In genomic region chr16:22428853-22429341, GRCm38 (mm10) we compare ENCODE assay signal across 9 mouse cellular contexts. TPM values are rescaled to one million over a fixed set of nuclear protein-coding genes. Genes with fewer than 3 reads are reported as not detected.
DNase-seq lines count a peak whose midpoint lies in the region; ATAC-seq and TF ChIP-seq lines count a peak whose summit lies in the region.
"Had no signal": no experiment of that assay in that cellular context is flagged by ENCODE, and none has a peak within 500 bp of the region (broad histone marks: within the 10 kb centered on the region; RNA-seq: fewer than 3 reads in every experiment).

No protein-coding gene starts in this region.

- no peak for TF ChIP-seq EP300 in stomach, postnatal 0 days (optimal IDR thresholded peaks at IDR 0.05)

- H3K9ac ChIP-seq in heart, embryonic 12.5 days: peak overlapping the region; percentile 40; the same call in 1 of the 2 replicates
- H3K9ac ChIP-seq in kidney, embryonic 15.5 days: 0 out of 2 replicates have a peak overlapping the region, but pooled peaks have one; percentile 14
- no peak overlapping the region; the same call in 1 of the 2 replicates for H3K9ac ChIP-seq in limb, embryonic 11.5 days (ENCODE audit: low read length)
- H3K9ac ChIP-seq in midbrain, embryonic 12.5 days (replicated peaks): no peak overlapping the region
- no peak overlapping the region; the same call in 1 of the 2 replicates for H3K9ac ChIP-seq in stomach, postnatal 0 days (ENCODE audit: low read length)

- peaks cover 11% of the 10 kb centered on the region for H3K36me3 ChIP-seq in heart, embryonic 12.5 days
- peaks cover 19% of the 10 kb centered on the region for H3K36me3 ChIP-seq in kidney, embryonic 15.5 days
- H3K36me3 ChIP-seq in limb, embryonic 11.5 days (ENCODE audit: control insufficient read depth, insufficient read depth, low read length): peaks cover 2% of the 10 kb centered on the region; the same call in 1 of the 2 replicates
- H3K36me3 ChIP-seq in midbrain, embryonic 12.5 days: no peaks in the 10 kb centered on the region
- H3K36me3 ChIP-seq in stomach, postnatal 0 days (ENCODE audit: control insufficient read depth, insufficient read depth, low read length): no peaks in the 10 kb centered on the region

- H3K4me1 ChIP-seq in heart, embryonic 12.5 days (replicated peaks): peaks cover 37% of the 10 kb centered on the region
- peaks cover 38% of the 10 kb centered on the region for H3K4me1 ChIP-seq in kidney, embryonic 15.5 days
- peaks cover 10% of the 10 kb centered on the region for H3K4me1 ChIP-seq in limb, embryonic 11.5 days (ENCODE audit: control insufficient read depth, insufficient read depth, low read length)
- H3K4me1 ChIP-seq in midbrain, embryonic 12.5 days: peaks cover 36% of the 10 kb centered on the region
- H3K4me1 ChIP-seq in stomach, postnatal 0 days (replicated peaks; ENCODE audit: control insufficient read depth, insufficient read depth): no peaks in the 10 kb centered on the region; the same call in 1 of the 2 replicates

- peak overlapping the region; percentile 70 for H3K27ac ChIP-seq in heart, embryonic 12.5 days (ENCODE audit: poor library complexity, severe bottlenecking)
- H3K27ac ChIP-seq in kidney, embryonic 15.5 days: peak overlapping the region; percentile 83
- H3K27ac ChIP-seq in limb, embryonic 11.5 days (replicated peaks; ENCODE audit: low read depth, low read length): peak overlapping the region; percentile 43
- 0 out of 2 replicates have a peak overlapping the region, but pooled peaks have one; percentile 46 for H3K27ac ChIP-seq in midbrain, embryonic 12.5 days (replicated peaks)
- H3K27ac ChIP-seq in stomach, postnatal 0 days (replicated peaks): peak overlapping the region; percentile 67

- no peaks in the 10 kb centered on the region for H3K27me3 ChIP-seq in heart, embryonic 12.5 days (replicated peaks)
- no peaks in the 10 kb centered on the region for H3K27me3 ChIP-seq in kidney, embryonic 15.5 days
- H3K27me3 ChIP-seq in limb, embryonic 11.5 days (ENCODE audit: control insufficient read depth, insufficient read depth, low read length): no peaks in the 10 kb centered on the region
- H3K27me3 ChIP-seq in midbrain, embryonic 12.5 days: peaks cover 57% of the 10 kb centered on the region
- H3K27me3 ChIP-seq in stomach, postnatal 0 days (ENCODE audit: control insufficient read depth, insufficient read depth, low read length): no peaks in the 10 kb centered on the region

- peak; percentile 67 for TF ChIP-seq CTCF in stomach, postnatal 0 days (IDR thresholded peaks at IDR 0.05; ENCODE audit: low read depth)

- peak overlapping the region; percentile 16 for H3K4me3 ChIP-seq in heart, embryonic 12.5 days
- peak overlapping the region; percentile 13 for H3K4me3 ChIP-seq in kidney, embryonic 15.5 days (replicated peaks)
- H3K4me3 ChIP-seq in limb, embryonic 11.5 days (ENCODE audit: low read depth, low read length): no peak overlapping the region
- H3K4me3 ChIP-seq in midbrain, embryonic 12.5 days: peak overlapping the region; percentile 16; the same call in 1 of the 2 replicates
- H3K4me3 ChIP-seq in stomach, postnatal 0 days (ENCODE audit: low read depth, low read length): no peak overlapping the region

- H3K4me2 ChIP-seq in heart, embryonic 12.5 days: peak overlapping the region; percentile 63
- peak overlapping the region; percentile 52 for H3K4me2 ChIP-seq in kidney, embryonic 15.5 days
- H3K4me2 ChIP-seq in limb, embryonic 11.5 days (ENCODE audit: low read depth, severe bottlenecking): peak overlapping the region; percentile 17; the same call in 1 of the 2 replicates
- peak overlapping the region; percentile 40 for H3K4me2 ChIP-seq in midbrain, embryonic 12.5 days (replicated peaks)
- peak overlapping the region; percentile 40 for H3K4me2 ChIP-seq in stomach, postnatal 0 days (replicated peaks; ENCODE audit: low read depth)

- 8% methylated on average over 9 of the region's 9 CpGs for WGBS in heart, embryonic 12.5 days
- 11% methylated on average over 9 of the region's 9 CpGs for WGBS in kidney, embryonic 15.5 days
- 14% methylated on average over 9 of the region's 9 CpGs for WGBS in limb, embryonic 11.5 days
- WGBS in midbrain, embryonic 12.5 days: under 1% methylated on average over 9 of the region's 9 CpGs
- 10% methylated on average over 9 of the region's 9 CpGs for WGBS in stomach, postnatal 0 days

- peak; percentile 86 for ATAC-seq in heart, embryonic 12.5 days (ENCODE audit: insufficient number of reproducible peaks, low FRiP score)
- peak; percentile 91 for ATAC-seq in kidney, embryonic 15.5 days (replicated peaks; ENCODE audit: low FRiP score)
- ATAC-seq in limb, embryonic 11.5 days (ENCODE audit: insufficient number of reproducible peaks, low FRiP score, low TSS enrichment, low read depth): peak; percentile 89
- ATAC-seq in midbrain, embryonic 12.5 days (ENCODE audit: low FRiP score, low read depth): peak; percentile 96
- peak; percentile 97 for ATAC-seq in stomach, postnatal 0 days (ENCODE audit: low FRiP score, low TSS enrichment)

- peak; percentile 88 for DNase-seq in 3T3-L1 (ENCODE audit: low read depth, low spot score)
- DNase-seq in brain, adult 2 months (ENCODE audit: low read depth, low spot score): peak; percentile 97
- DNase-seq in fibroblast of lung, adult 2 months (ENCODE audit: low read depth): peak; percentile 98
- DNase-seq in limb, embryonic 11.5 days (ENCODE audit: low spot score): peak; percentile 85
- DNase-seq in stomach, postnatal 0 days (ENCODE audit: low spot score): peak; percentile 91

- no peaks in the 10 kb centered on the region for H3K9me3 ChIP-seq in heart, embryonic 12.5 days (replicated peaks)
- no peaks in the 10 kb centered on the region for H3K9me3 ChIP-seq in kidney, embryonic 15.5 days (replicated peaks)
- no peaks in the 10 kb centered on the region for H3K9me3 ChIP-seq in limb, embryonic 11.5 days (ENCODE audit: control insufficient read depth, low read length)
- H3K9me3 ChIP-seq in midbrain, embryonic 12.5 days: no peaks in the 10 kb centered on the region
- no peaks in the 10 kb centered on the region for H3K9me3 ChIP-seq in stomach, postnatal 0 days (ENCODE audit: control insufficient read depth, low read length)
- H3K9me3 ChIP-seq: G1E had no signal

RNA-seq across cellular contexts. Expression of gene Etv5, which starts 10.6 kb away (rescaled TPM):
- polyA plus RNA-seq in heart, embryonic 12.5 days (2016; fragmentation: Nextera tagmentation; extraction: Ambion mirVana): 23.8 and 29.6 TPM in 2 replicates
- 59.2 and 59.8 TPM in 2 replicates for polyA plus RNA-seq in kidney, embryonic 15.5 days (2015; fragmentation: Nextera tagmentation; extraction: Ambion mirVana)
- 52.7 and 61.1 TPM in 2 replicates for polyA plus RNA-seq in limb, embryonic 11.5 days (2014; fragmentation: Nextera tagmentation; extraction: Ambion mirVana)
- 10.8 and 11.8 TPM in 2 replicates for polyA plus RNA-seq in midbrain, embryonic 12.5 days (2016; fragmentation: Nextera tagmentation; extraction: Ambion mirVana)
- 6.0 and 6.3 TPM in 2 replicates for polyA plus RNA-seq in stomach, postnatal 0 days (2015; fragmentation: Nextera tagmentation; extraction: Ambion mirVana)

Comparison
In these comparisons a context has a peak if more than half of its experiments do, and no peak if none do; other contexts are left out.
1. H3K4me3 ChIP-seq: peak in heart, embryonic 12.5 days (single experiment), kidney, embryonic 15.5 days (single experiment) and midbrain, embryonic 12.5 days (single experiment); none in limb, embryonic 11.5 days (single experiment) and stomach, postnatal 0 days (single experiment).
2. H3K9ac ChIP-seq: peak in heart, embryonic 12.5 days (single experiment) and kidney, embryonic 15.5 days (single experiment); none in limb, embryonic 11.5 days (single experiment), midbrain, embryonic 12.5 days (single experiment) and stomach, postnatal 0 days (single experiment).
3. Peak in every context shown above with its lines, with median percentiles within 50 percentile points of each other: DNase-seq, ATAC-seq, H3K27ac ChIP-seq and H3K4me2 ChIP-seq.